Mouse (Mus musculus): ENCODE data around the gene Trmt112.
"Not testable (repeated sequence)": the region's sequence is repeated elsewhere in the genome, so short reads cannot be mapped to it uniquely, and the experiment has no call there.

Gene Trmt112

DNA sequence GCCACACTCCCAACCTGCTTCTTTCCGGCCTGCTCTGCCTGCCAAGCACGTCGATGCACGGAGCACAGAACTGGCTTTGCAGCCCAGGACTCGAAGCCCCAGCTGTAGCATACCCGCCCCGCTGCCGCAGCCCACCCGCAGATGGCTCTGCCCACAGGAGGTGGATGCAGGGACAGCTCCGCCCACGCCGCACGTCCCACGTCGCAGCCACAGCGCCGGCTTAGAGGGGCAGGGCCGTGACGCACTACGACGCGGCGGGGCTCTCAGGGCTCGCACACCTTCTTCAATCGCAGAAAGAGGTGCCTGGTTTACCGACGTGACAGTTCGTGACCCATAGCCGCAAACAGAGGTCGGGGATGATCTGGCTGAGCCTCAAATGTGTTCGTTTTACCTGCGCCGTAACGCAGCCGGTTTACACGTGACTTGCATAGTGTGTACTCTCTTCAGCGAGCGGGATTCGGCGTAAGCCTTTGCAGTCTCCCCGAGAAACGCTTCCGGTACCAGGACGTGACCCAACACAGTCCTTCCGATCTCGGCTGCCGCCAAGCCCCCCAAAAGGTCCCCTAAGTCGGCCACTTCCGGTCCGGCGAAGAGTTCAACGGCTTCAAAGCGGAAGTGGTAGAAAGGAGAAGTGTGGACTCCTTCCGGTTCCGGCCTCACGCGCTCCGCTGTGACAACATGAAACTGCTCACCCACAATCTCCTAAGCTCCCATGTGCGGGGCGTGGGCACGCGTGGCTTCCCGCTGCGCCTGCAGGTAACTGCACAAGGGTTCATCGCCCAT is at the start of gene Trmt112, which contains the start of gene Prdx5:
Trmt112 (plus strand) TSS at position 192 of the 783 bp plus-strand sequence.
Prdx5 (minus strand) TSS at position 600 of the 783 bp plus-strand sequence.
- peak; percentile 89 to 93 for DNase-seq (ENCODE audit: low spot score in 2 of 2)

DNA sequence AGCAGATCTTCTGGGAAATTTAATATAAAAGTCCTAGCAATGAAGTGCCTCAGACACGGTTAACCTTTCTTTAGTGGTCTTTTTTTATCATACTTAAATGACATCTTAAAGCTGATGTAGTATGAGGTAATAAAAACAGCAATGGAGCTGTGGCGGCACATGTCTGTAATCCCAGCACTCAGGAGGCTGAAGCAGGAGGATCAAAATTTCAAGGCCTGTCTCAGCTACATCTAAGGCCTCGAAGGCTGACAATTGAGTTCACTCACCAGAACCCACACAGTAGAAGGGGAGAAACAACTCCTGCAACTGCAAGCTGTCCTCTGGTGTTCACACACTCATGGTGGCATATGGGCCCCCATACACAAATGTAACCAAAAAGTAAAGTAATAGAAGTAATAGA is 49.5 kb upstream of the Trmt112 start:
- DNase-seq (ENCODE audit: low spot score in 2 of 2), result no peak

- no peak for DNase-seq (ENCODE audit: low spot score in 2 of 2)
Measured at GRCm38 (mm10) chr19:6860706-6861105, 48.8 kb upstream of the Trmt112 start.

- no peak for DNase-seq (ENCODE audit: low spot score in 2 of 2)
Measured at GRCm38 (mm10) chr19:6861451-6861850, 48.0 kb upstream of the Trmt112 start.

- no peak for DNase-seq (ENCODE audit: low spot score in 2 of 2)
Measured at GRCm38 (mm10) chr19:6869355-6869754, 40.1 kb upstream of the Trmt112 start.

DNA sequence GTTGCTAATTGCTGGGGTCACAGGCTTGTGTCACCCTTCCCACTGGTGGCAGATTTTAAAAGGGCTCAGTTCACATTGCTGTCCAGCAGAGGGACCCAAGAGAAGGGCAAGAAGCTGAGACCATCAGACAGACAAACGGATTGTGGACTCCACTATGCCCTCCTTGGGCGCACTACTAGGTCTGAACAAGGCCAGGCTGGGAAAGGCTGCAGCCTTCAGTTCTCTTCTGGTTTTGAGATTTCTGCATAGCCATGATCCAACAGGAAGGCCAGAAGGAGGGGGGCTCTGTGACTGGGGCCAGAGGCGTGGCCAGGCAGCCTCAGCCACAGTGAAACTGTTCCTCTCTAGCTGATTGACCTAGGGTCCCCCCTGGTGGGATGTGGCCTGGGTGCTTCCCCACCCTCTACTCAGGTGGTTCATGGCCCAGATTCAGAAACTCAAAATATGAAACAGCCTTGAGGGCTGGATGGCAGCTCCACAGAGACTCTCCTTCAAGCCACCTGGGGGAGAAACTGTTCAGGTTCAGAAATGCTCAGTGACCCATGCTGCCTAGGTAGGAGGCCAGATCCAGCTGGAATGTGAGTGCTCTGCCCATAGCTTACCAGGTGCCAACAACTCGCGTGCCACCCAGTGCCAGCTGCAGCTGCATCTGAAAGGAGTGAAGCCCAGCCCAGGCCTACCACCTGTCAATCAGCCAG is 37.8 kb upstream of the Trmt112 start:
- DNase-seq (ENCODE audit: low spot score in 2 of 2), result no peak

- DNase-seq (ENCODE audit: low spot score in 2 of 2), result no peak
Measured at GRCm38 (mm10) chr19:6872701-6873100, 36.8 kb upstream of the Trmt112 start.

DNA sequence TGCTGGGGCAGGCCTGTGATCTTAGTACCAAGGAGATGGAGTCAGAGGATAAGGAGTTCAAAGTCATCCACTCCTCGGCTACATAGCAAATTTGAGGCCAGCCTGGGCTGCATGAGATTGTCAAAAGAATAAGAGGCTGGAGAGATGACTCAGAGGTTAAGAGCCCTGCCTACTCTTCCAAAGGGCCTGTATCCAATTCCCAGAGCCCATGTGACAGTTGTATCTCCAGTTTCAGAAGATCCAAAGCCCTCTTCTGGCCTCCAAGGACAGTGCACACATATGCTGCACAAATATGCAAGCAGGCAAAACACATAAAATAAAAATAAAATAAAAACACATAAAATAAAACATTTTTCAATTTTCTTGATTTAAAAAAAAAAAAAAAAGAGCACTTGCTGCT is 35.2 kb upstream of the Trmt112 start:
- DNase-seq (ENCODE audit: low spot score in 2 of 2), result no peak

DNA sequence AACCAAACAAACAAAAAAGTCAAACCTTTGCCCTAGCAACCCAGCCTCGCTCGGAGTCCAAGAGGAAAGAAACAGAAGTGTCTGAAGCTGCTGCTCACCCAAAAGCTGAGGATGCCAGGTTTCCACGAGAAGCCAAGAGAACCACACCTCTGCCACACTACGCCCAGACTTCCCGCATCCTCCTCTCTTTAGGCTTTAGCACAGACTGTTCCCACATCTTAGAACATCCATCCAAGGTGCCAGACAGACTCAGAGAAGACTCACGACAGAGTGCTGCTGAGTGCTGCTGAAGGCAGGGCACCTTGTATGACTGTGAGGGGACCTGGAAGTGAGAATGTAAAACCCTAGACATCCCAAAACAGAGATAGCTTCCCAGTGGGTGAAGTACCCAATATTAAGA is 33.7 kb upstream of the Trmt112 start:
- no peak for DNase-seq (ENCODE audit: low spot score in 2 of 2)

- DNase-seq (ENCODE audit: low spot score in 2 of 2), result no peak
Measured at GRCm38 (mm10) chr19:6876799-6877198, 32.7 kb upstream of the Trmt112 start.

GRCm38 (mm10) chr19:6877965-6878364 is 31.5 kb upstream of the Trmt112 start:
- DNase-seq (ENCODE audit: low spot score in 2 of 2), result no peak

DNA sequence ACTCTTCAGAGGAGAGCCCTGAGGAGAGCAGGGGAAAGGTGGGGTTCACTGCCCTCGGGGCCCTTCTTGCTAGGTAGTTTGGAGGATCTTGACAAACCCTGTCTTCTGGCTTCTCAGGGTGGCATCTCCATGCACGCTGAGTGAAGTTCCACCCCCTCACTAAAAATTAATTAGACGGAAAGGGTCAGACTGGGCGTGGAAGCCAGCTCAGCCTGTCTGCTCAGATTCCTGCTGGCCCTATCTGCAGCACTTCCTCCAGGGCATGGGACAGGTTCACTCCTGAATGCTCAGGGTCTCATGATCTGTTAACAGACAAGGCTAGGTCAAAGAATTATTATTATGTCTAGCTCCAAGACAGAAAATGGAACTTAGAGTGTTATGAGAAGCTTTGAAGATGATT is 17.0 kb upstream of the Trmt112 start:
- DNase-seq (ENCODE audit: low spot score in 2 of 2), result no peak

DNA sequence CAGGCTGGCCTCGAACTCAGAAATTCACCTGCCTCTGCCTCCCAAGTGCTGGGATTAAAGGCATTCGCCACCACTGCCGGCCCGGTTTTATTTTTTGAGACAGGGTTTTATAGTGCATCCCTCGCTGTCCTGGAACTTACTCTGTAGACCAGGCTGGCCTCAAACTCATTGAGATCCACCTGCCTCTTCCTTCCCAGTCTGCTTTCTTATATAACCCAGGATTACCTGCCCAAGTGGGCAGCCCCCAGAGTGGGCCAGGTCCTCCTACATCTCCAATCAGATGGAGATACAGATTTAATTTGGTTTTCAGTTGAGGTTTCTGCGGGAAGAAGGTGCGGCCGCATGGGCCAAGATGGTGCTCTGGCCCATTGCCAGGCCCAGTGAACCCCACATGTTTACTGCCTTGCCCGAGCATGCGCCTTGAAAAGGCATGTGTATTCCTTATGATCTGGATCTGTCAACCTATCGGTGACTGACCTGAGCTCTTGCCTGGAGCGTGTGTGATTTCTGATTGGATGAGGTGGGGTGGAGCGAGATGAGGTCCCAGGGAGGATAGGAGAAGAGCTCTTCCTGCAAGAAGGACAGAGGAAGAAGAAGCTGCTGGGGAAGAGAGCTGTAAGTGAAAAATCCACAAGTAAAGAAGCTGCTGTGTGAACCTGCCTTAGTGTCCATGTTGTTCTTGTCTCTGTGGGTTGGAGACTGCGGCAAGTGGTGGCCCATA is 15.6 kb upstream of the Trmt112 start:
- no peak for DNase-seq (ENCODE audit: low spot score in 2 of 2)

DNA sequence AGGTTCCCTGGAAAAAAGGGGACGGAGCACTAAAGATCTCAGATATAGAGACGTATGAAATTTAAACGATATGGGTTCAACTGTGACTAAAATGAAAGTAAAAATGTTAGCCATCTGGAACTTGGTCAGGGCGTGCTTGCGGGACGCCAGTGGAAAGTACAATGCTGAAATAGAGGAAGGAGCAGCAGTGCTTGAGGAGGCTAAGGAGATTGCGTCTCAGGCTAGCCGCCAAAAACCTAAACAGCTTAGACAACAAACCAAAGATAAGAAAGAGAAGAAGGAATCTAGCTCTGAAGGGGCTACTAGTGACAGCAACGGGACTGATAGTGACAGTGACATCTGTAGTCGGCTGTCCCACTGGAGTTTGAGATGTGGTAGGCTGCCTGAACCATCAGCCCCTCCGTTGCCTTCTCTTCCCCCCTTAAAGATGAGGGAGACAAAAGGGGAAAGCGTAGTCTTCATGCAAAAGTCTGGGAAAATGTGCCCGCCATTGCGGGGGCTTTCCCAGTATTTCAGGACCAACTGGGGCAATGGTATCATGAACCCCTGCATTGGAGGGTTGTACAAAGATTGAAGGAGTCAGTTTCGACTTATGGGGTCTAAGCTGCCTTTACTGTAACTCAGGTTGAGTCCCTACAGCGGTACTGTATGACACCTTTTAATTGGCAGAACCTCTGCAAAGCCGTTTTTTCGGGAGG is 13.7 kb upstream of the Trmt112 start:
- not testable (repeated sequence) for DNase-seq (ENCODE audit: low spot score in 2 of 2)

DNA sequence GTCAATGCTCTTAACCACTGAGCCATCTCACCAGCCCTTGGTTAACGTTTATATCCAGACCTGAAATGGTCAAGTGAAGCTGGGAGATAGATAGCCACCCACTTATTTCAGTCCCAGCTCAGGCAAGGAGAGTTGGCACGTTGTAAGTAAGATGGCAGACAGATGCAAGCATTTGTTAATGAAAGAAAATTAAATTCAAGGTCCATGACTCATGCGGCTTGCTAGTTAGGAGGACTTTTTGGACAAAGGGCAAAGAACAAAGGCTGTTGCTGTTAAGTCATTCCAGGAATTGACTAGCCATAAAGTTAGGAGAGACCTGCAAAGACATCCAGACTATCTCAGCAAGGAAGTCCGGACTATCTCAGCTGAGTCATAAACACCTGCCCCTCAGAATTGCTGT is 9.9 kb upstream of the Trmt112 start:
- no peak for DNase-seq (ENCODE audit: low spot score in 2 of 2)

DNA sequence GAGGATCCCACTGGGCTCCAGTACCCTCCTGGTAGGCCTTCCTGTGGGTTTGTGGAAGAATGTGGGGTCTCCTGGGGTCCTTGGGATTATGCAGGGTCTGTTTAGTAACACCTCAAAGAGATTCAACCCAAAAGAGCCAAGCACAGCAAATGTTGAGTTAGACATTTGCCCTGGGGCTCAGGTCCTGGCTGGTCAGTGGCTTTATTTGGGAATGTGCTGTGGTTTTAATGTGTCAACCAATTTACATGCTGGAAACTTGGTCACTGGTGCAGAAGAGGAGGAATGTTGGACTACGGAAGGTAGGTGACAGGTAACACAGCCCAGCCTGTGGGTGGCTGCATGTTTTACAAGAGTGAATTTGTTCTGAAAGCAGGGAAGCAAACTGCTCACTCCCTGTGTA is 6.5 kb upstream of the Trmt112 start:
- no peak for DNase-seq (ENCODE audit: low spot score in 2 of 2)

GRCm38 (mm10) chr19:6904846-6905245 is 4.7 kb upstream of the Trmt112 start:
- no peak for DNase-seq (ENCODE audit: low spot score in 2 of 2)

- no peak for DNase-seq (ENCODE audit: low spot score in 2 of 2)
Measured at GRCm38 (mm10) chr19:6905498-6906159, 3.9 kb upstream of the Trmt112 start.

DNA sequence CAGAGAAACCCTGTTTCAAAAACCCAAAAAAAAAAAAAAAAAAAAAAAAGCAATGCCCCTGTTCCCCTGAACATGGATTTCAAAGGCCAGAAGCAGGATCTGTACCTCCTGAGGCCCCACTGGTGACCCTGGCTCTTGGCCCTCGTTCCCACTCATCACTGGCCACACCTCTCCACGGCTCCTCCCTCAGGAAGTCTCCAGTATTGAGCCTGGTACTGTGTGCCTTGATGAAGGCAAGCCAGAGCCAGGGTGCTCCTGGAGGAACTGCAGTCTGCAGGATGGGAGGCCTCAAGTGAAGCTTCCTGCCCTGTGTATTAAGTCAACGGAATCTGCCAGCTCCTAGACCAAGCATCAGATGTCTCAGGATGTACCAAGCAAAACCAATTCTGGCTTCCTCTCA is 3.3 kb upstream of the Trmt112 start:
- no peak for DNase-seq (ENCODE audit: low spot score in 2 of 2)

DNA sequence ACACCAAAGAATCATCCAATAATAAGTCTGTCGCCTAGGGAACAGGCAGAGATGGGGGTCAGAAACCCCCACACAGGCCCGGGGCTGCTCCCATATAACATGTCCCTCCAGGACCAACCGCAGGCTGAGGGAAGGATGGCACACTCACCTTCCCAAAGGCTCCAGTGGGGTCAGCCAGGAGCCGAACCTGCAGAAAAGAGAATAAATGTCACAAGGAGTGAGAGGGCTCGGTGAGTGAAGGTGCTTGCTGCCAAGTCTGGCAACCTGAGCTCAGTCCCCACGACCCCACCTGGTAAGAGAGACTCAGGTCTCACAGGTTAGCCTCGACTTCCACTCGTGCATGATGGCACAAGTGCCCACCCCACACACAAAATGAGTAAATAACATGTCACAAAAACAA is 2.4 kb upstream of the Trmt112 start:
- no peak for DNase-seq (ENCODE audit: low spot score in 2 of 2)

- DNase-seq (ENCODE audit: low spot score in 2 of 2), result no peak
Measured at GRCm38 (mm10) chr19:6907811-6908540, 1.5 kb upstream of the Trmt112 start.

All from frontal cortex, postnatal 14 days (tissue).